8 mouse cellular contexts compared by ENCODE assay signal in the genomic region with DNA sequence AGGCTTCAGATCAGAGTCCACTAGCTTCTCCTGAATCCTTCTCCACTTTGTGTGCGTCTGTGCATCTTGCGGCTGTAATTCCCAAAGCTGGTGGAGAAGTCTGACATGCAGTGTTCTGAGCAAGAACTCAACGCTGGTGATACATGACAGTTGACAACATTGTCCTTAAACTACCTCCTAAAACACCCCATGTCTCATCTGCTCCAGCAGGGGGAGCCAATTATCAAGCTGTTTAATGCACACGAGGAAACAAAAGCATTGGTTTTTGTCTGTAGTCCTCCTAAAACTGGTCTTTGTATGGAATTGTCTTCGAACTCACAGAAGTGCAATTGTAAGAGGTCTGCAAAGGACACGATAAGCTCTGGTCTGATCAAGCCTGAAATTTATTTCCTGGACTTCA. TPM values are rescaled to one million over a fixed set of nuclear protein-coding genes. Genes with fewer than 3 reads are reported as not detected.
DNase-seq lines count a peak whose midpoint lies in the region; ATAC-seq and TF ChIP-seq lines count a peak whose summit lies in the region.

No protein-coding gene starts in this region.

- H3K4me1 ChIP-seq in kidney, adult 2 months (ENCODE audit: control insufficient read depth, insufficient read depth, low read length) = no peaks in the 10 kb centered on the region
- no peaks in the 10 kb centered on the region for H3K4me1 ChIP-seq in kidney, embryonic 14.5 days (ENCODE audit: control insufficient read depth, insufficient read depth, low read length)
- H3K4me1 ChIP-seq in heart, embryonic 10.5 days = peaks cover 17% of the 10 kb centered on the region
- peaks cover 29% of the 10 kb centered on the region for H3K4me1 ChIP-seq in megakaryocyte, embryonic 14.5 days
- H3K4me1 ChIP-seq in stomach, postnatal 0 days (replicated peaks; ENCODE audit: control insufficient read depth, insufficient read depth) = no peaks in the 10 kb centered on the region

- DNase-seq in kidney, adult 2 months = peak; percentile 74
- DNase-seq in NIH3T3 (ENCODE audit: low read depth) = peak; percentile 77
- DNase-seq in cerebellum, postnatal 25 days = peak; percentile 41 to 60
- peak; percentile 79 for DNase-seq in heart, embryonic 10.5 days (ENCODE audit: low spot score)
- peak; percentile 53 to 60 for DNase-seq in layer of hippocampus, adult 2 months (ENCODE audit: low spot score in 2 of 2)
- DNase-seq in stomach, postnatal 0 days (ENCODE audit: low spot score) = peak; percentile 41

- TF ChIP-seq EP300 in stomach, postnatal 0 days (optimal IDR thresholded peaks at IDR 0.05) = no peak

- WGBS in kidney, adult 2 months = 32% methylated on average over 6 of the region's 6 CpGs
- 44% methylated on average over 6 of the region's 6 CpGs for WGBS in kidney, embryonic 14.5 days
- 37% methylated on average over 6 of the region's 6 CpGs for WGBS in heart, embryonic 10.5 days
- 42% methylated on average over 6 of the region's 6 CpGs for whole genome bisulfite sequencing in stomach, postnatal 0 days

- no peak for TF ChIP-seq POLR2A in kidney, adult 2 months (IDR thresholded peaks at IDR 0.05; ENCODE audit: low read depth, low read length)

- no peak overlapping the region for H3K9ac ChIP-seq in kidney, embryonic 14.5 days (ENCODE audit: low read depth, low read length)
- H3K9ac ChIP-seq in stomach, postnatal 0 days (ENCODE audit: low read length) = no peak overlapping the region

- no peaks in the 10 kb centered on the region for H3K9me3 ChIP-seq in kidney, embryonic 14.5 days (ENCODE audit: control insufficient read depth, low read length)
- H3K9me3 ChIP-seq in heart, embryonic 10.5 days = no peaks in the 10 kb centered on the region
- H3K9me3 ChIP-seq in megakaryocyte, embryonic 14.5 days = no peaks in the 10 kb centered on the region
- no peaks in the 10 kb centered on the region for H3K9me3 ChIP-seq in stomach, postnatal 0 days (ENCODE audit: control insufficient read depth, low read length)

- TF ChIP-seq CTCF in kidney, adult 2 months (conservative IDR thresholded peaks at IDR 0.05; ENCODE audit: insufficient read depth, insufficient read length, low read depth, low read length) = 0 out of 2 replicates have a peak, but pooled peaks have one; percentile 30
- peak; percentile 94 for TF ChIP-seq CTCF in layer of hippocampus, adult 2 months (conservative IDR thresholded peaks at IDR 0.05)
- TF ChIP-seq CTCF in stomach, postnatal 0 days (IDR thresholded peaks at IDR 0.05; ENCODE audit: low read depth) = peak; percentile 92

- H3K27me3 ChIP-seq in kidney, adult 2 months (replicated peaks; ENCODE audit: control insufficient read depth, insufficient read depth, low read length) = no peaks in the 10 kb centered on the region
- no peaks in the 10 kb centered on the region for H3K27me3 ChIP-seq in kidney, embryonic 14.5 days (ENCODE audit: control insufficient read depth, insufficient read depth, low read length)
- no peaks in the 10 kb centered on the region for H3K27me3 ChIP-seq in heart, embryonic 10.5 days (ENCODE audit: insufficient read depth, poor library complexity, severe bottlenecking)
- peaks cover 5% of the 10 kb centered on the region for H3K27me3 ChIP-seq in megakaryocyte, embryonic 14.5 days (replicated peaks)
- H3K27me3 ChIP-seq in stomach, postnatal 0 days (ENCODE audit: control insufficient read depth, insufficient read depth, low read length) = no peaks in the 10 kb centered on the region

- H3K4me2 ChIP-seq in kidney, embryonic 14.5 days (replicated peaks; ENCODE audit: low read depth, low read length) = no peak overlapping the region
- H3K4me2 ChIP-seq in stomach, postnatal 0 days (replicated peaks; ENCODE audit: low read depth) = no peak overlapping the region

- H3K4me3 ChIP-seq in kidney, adult 2 months (ENCODE audit: insufficient read depth, low read depth, low read length) = no peak overlapping the region
- H3K4me3 ChIP-seq in kidney, embryonic 14.5 days (ENCODE audit: low read length) = no peak overlapping the region
- peak overlapping the region; percentile 51; the same call in 1 of the 2 replicates for H3K4me3 ChIP-seq in heart, embryonic 10.5 days
- no peak overlapping the region for H3K4me3 ChIP-seq in layer of hippocampus, adult 2 months
- H3K4me3 ChIP-seq in megakaryocyte, embryonic 14.5 days (replicated peaks) = peak overlapping the region; percentile 23
- no peak overlapping the region for H3K4me3 ChIP-seq in stomach, postnatal 0 days (ENCODE audit: low read depth, low read length)

- H3K27ac ChIP-seq in kidney, adult 2 months (ENCODE audit: insufficient read depth, low read depth, low read length) = no peak overlapping the region
- H3K27ac ChIP-seq in kidney, embryonic 14.5 days (ENCODE audit: low read depth, low read length) = no peak overlapping the region
- peak overlapping the region; percentile 87; the same call in 1 of the 2 replicates for H3K27ac ChIP-seq in heart, embryonic 10.5 days
- no peak overlapping the region for H3K27ac ChIP-seq in layer of hippocampus, adult 2 months
- H3K27ac ChIP-seq in stomach, postnatal 0 days (replicated peaks) = no peak overlapping the region

- H3K36me3 ChIP-seq in kidney, adult 2 months (ENCODE audit: control insufficient read depth, insufficient read depth, low read length) = no peaks in the 10 kb centered on the region
- no peaks in the 10 kb centered on the region for H3K36me3 ChIP-seq in kidney, embryonic 14.5 days (ENCODE audit: control insufficient read depth, insufficient read depth, low read length)
- H3K36me3 ChIP-seq in heart, embryonic 10.5 days = peaks cover 12% of the 10 kb centered on the region; the same call in 1 of the 2 replicates
- H3K36me3 ChIP-seq in megakaryocyte, embryonic 14.5 days (replicated peaks; ENCODE audit: low read length) = no peaks in the 10 kb centered on the region
- no peaks in the 10 kb centered on the region for H3K36me3 ChIP-seq in stomach, postnatal 0 days (ENCODE audit: control insufficient read depth, insufficient read depth, low read length)

- ATAC-seq in kidney, embryonic 14.5 days (ENCODE audit: low FRiP score, low TSS enrichment) = no peak
- ATAC-seq in stomach, postnatal 0 days (ENCODE audit: low FRiP score, low TSS enrichment) = no peak

RNA-seq across cellular contexts. Expression of gene Lmod3, which starts 1.6 kb away (rescaled TPM):
- 0.12 and 1.2 TPM in 2 replicates for polyA plus RNA-seq in kidney, adult 2 months (2012; rRNA removed)
- polyA plus RNA-seq in kidney, embryonic 14.5 days (2014; fragmentation: Nextera tagmentation; extraction: Ambion mirVana) = 0.09 TPM in 1 of 2 replicates, not detected in the other
- polyA plus RNA-seq in heart, embryonic 10.5 days (2016; fragmentation: Nextera tagmentation; extraction: Ambion mirVana) = 10.5 and 17.5 TPM in 2 replicates
- total RNA-seq in layer of hippocampus, adult 2 months (2021) = not detected
- polyA plus RNA-seq in megakaryocyte, embryonic 14.5 days (2012; ENCODE audit: insufficient read depth, low replicate concordance) = not detected in 2 replicates
- 0.16 and 0.27 TPM in 2 replicates for polyA plus RNA-seq in stomach, postnatal 0 days (2015; fragmentation: Nextera tagmentation; extraction: Ambion mirVana)

RNA-seq across cellular contexts. Expression of gene Arl6ip5, which starts 40.5 kb away (rescaled TPM):
- 57.0 and 66.0 TPM in 2 replicates for polyA plus RNA-seq in kidney, adult 2 months (2012; rRNA removed)
- polyA plus RNA-seq in kidney, embryonic 14.5 days (2014; fragmentation: Nextera tagmentation; extraction: Ambion mirVana) = 25.9 and 62.3 TPM in 2 replicates
- 54.5 and 87.5 TPM in 2 replicates for polyA plus RNA-seq in heart, embryonic 10.5 days (2016; fragmentation: Nextera tagmentation; extraction: Ambion mirVana)
- 100 to 1,000 TPM; 176 to 180 TPM for total RNA-seq in layer of hippocampus, adult 2 months (2021)
- 8.1 and 25.3 TPM in 2 replicates for polyA plus RNA-seq in megakaryocyte, embryonic 14.5 days (2012; ENCODE audit: insufficient read depth, low replicate concordance)
- polyA plus RNA-seq in stomach, postnatal 0 days (2015; fragmentation: Nextera tagmentation; extraction: Ambion mirVana) = 69.0 and 71.2 TPM in 2 replicates

RNA-seq across cellular contexts. Expression of gene Uba3, which starts 45.5 kb away (rescaled TPM):
- 11.0 and 16.6 TPM in 2 replicates for polyA plus RNA-seq in kidney, adult 2 months (2012; rRNA removed)
- 86.5 and 89.9 TPM in 2 replicates for polyA plus RNA-seq in kidney, embryonic 14.5 days (2014; fragmentation: Nextera tagmentation; extraction: Ambion mirVana)
- 88.8 and 90.6 TPM in 2 replicates for polyA plus RNA-seq in heart, embryonic 10.5 days (2016; fragmentation: Nextera tagmentation; extraction: Ambion mirVana)
- total RNA-seq in layer of hippocampus, adult 2 months (2021) = 10 to 100 TPM; 69.4 to 71.3 TPM
- 4.7 and 9.4 TPM in 2 replicates for polyA plus RNA-seq in megakaryocyte, embryonic 14.5 days (2012; ENCODE audit: insufficient read depth, low replicate concordance)
- polyA plus RNA-seq in stomach, postnatal 0 days (2015; fragmentation: Nextera tagmentation; extraction: Ambion mirVana) = 33.3 and 33.7 TPM in 2 replicates

Comparison
In these comparisons a context has a peak if more than half of its experiments do, and no peak if none do; other contexts are left out.
1. H3K4me3 ChIP-seq: peak in heart, embryonic 10.5 days (single experiment) and megakaryocyte, embryonic 14.5 days (single experiment); none in kidney, adult 2 months (single experiment), kidney, embryonic 14.5 days (single experiment), layer of hippocampus, adult 2 months (single experiment) and stomach, postnatal 0 days (single experiment).
2. CTCF ChIP-seq: peak in every context shown above with its lines; median percentile 94 in layer of hippocampus, adult 2 months; 92 in stomach, postnatal 0 days; 30 in kidney, adult 2 months.
3. Peak in every context shown above with its lines, with median percentiles within 50 percentile points of each other: DNase-seq.